Mouse (Mus musculus): ENCODE measurements around the gene Fbxl5.
A peak's percentile ranks its signal among the peaks of the same experiment; 100 is the strongest.

The Fbxl5 gene

GRCm38 (mm10) chr5:43821538-43821937 is at the start of gene Fbxl5:
Gene Fbxl5, minus strand, starts transcription at chr5:43821638.
- no peak for DNase-seq (ENCODE audit: low read depth)

DNA sequence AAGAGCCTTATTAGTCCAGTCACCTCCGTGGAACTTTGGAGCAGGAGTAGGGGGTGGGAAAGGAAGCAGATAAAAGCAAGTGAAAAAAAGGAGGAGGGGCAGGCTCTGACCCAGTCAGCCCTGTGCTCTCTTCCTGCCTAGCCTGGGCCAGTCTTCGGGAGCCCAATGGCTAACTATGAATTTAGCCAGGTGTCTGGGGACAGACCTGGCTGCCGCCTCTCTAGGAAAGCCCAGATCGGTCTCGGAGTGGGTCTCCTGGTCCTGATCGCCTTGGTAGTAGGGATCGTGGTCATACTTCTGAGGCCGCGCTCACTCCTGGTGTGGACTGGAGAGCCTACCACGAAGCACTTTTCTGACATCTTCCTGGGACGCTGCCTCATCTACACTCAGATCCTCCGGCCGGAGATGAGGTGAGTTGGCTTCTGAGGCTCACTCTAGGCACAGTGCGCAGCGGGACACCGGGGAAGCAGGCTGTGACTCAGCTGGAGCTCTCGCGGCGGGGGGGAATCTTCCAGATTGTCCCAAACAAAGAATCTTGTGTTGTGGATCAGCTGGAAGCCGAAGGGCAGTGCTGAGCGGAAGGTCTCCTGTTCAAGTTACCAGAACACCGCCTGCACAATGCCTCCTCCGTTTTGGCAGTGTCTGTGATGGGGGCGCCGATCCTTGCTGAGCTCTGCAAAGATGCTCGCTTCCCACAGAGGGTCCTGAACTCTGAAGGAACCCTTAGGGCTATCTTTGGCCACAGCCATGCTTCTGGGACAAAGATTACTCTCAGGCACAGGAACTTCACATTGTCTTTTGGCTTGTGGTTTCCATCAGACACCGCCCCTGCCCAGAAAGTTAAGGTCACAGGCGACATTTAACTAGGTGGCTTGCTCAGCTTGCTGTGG is 47.5 kb upstream of the Fbxl5 start:
- DNase-seq (ENCODE audit: low read depth), result no peak

DNA sequence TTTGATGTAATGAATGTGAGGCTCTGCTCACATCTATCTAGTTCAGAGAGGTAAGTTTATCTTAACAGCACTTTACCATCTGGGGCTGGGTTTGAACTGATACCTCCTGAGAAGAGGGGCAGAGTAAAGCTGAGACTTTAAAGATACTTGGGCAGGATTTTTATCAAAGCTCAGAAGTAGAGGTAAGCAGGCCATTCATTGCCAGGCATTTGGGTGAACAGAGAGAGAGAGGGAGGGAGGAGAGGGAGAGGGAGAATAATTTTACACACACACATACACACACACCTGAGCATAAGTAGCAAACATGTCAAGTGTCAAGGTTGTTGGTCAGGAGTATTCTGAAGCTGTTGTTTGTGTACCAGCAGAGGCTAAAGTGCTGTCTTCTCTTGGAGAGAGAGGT is 46.8 kb upstream of the Fbxl5 start, which contains the start of gene Cd38:
Gene Cd38, plus strand, starts transcription at position 301 of the 400 bp plus-strand sequence.
- no peak for DNase-seq (ENCODE audit: low read depth)

GRCm38 (mm10) chr5:43865316-43865715 is 43.9 kb upstream of the Fbxl5 start:
- DNase-seq (ENCODE audit: low read depth), result no peak

DNA sequence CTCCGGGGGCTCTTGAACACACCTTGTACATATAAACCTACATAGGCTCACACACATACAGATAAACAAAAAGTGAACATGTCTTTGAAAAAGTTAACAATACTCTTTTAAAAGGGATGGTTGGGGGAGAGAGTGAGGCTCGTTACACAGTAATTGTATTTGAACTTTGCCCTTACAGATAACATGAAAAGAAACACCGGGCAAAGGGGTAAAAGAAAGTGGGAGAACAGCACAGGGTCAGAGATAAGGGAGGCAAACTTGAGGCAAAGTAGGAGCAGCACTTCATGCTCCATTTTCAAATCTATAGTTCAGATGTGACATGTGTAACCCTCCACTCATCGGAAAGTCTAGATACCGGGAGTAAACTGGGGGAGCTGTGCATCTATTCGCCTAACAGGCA is 42.2 kb upstream of the Fbxl5 start:
- no peak for DNase-seq (ENCODE audit: low read depth)

DNA sequence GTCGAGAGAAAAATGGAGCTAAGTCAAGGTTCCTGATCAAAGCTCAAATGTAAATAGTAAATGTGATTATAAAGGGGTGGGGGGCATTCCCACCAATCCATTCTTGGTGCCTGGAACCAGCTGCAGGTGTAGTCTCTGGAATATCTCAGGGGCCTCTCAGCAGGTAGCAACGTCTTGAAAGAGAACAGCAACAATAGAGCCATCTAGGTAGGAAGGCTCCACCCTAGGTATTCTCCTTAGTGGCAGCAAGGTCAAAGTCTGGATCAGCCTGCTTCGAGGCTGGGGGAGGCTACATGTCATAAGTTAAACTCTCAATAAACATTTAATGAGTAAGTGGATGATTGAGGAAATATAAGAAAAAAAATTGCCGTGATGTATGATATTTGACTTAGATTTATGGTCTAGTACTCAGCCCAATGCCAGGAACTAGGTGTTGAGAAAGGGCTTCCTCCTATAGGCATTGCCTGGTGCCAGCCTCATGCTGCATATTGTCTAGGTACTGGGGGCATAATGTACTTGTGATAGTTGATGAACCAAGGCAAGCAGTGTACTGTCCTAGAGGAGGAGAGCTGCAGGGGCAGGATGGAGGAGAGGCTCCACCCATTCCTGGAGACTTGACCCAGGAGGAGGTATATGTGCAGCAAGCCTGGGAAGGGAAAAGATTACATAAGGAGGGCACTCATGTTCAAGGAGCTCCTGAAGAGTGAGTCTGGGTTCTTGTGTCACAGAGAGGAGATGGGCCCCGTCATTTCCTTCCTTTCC is 39.4 kb upstream of the Fbxl5 start:
- no peak for DNase-seq (ENCODE audit: low read depth)

- DNase-seq (ENCODE audit: low read depth), result no peak
Observed at GRCm38 (mm10) chr5:43860096-43860495, 38.7 kb upstream of the Fbxl5 start.

DNA sequence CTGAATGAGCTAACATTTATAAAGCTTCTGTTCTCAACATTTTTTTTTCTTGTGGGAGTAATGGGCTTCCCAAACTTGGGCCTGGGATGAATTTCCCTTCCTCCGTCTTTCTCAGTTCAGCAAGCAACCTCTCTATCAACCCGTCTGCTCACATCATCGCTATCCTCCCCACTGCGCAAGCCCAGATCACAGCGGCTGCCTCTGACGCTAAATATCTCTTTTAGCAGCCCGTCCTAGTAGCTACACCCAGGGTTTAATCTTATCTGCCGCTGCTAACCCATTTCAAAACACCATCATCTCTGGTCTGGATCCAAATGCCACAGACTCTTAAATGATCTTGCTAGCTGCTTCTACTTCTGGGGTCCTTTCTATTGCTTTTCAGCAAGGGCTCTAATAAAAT is 38.2 kb upstream of the Fbxl5 start:
- no peak for DNase-seq (ENCODE audit: low read depth)

DNA sequence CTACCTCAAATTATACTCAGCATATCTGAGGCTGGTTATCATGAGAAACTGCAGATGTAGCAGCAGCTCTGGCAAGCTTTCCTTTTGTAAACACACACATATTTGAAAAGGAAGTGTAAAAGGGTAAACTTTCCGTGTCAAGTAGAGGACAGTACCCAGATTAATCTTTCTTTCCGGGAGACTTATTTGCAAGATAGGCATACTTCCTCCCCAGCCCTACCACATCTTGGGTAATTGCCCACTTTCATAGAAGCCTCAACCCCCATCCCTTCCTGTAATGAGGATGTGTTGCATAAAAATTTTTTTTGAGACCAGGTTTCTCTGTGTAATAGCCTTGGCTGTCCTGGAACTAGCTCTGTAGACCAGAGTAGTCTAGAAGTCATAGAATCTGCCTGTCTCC is 34.3 kb upstream of the Fbxl5 start:
- no peak for DNase-seq (ENCODE audit: low read depth)

- no peak for DNase-seq (ENCODE audit: low read depth)
Observed at GRCm38 (mm10) chr5:43853868-43854488, 32.5 kb upstream of the Fbxl5 start.

GRCm38 (mm10) chr5:43853096-43853867 is 31.8 kb upstream of the Fbxl5 start:
- no peak for DNase-seq (ENCODE audit: low read depth)

DNA sequence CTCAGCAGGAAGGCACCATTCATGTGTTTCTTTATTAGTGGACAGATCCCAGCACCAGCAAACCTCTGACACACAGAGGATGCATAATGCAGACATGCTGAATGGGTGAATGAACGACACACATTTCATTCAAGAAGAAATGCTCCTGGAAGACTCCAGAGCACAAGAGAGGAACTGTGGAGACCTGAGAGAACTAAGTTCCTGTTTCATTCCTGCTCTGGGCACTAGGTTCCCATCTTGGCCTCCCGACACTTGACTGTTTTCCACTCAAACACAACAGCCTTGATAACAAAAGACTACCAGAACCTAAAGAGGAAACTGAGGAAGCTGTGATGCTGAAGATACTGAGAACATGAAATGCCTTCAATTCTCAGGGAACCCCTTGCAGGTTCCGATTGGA is 26.8 kb upstream of the Fbxl5 start:
- no peak for DNase-seq (ENCODE audit: low read depth)

GRCm38 (mm10) chr5:43847555-43847954 is 26.1 kb upstream of the Fbxl5 start:
- no peak for DNase-seq (ENCODE audit: low read depth)

DNA sequence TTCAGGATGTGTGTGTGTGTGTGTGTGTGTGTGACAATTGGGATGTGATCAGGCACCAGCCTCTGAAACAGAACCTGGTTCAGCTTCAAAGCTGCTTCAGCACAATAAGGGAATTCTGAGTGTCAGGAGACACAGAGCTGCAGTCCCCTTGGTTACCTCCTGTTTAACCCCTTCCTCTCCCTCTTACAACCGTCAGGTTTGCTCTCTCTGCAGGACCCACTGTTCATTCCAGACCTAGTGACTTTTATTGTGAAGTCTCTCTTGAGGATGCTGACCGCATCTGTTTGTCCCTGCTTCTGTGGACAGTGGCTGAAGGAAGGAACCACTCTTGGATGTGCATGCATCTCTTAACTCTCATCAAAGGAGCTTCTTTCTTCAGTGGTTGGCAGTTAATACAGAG is 24.8 kb upstream of the Fbxl5 start:
- no peak for DNase-seq (ENCODE audit: low read depth)

- no peak for DNase-seq (ENCODE audit: low read depth)
Observed at GRCm38 (mm10) chr5:43845646-43846045, 24.2 kb upstream of the Fbxl5 start.

GRCm38 (mm10) chr5:43845083-43845482 is 23.6 kb upstream of the Fbxl5 start:
- no peak for DNase-seq (ENCODE audit: low read depth)

- DNase-seq (ENCODE audit: low read depth), result no peak
Observed at GRCm38 (mm10) chr5:43842576-43843155, 21.2 kb upstream of the Fbxl5 start.

DNA sequence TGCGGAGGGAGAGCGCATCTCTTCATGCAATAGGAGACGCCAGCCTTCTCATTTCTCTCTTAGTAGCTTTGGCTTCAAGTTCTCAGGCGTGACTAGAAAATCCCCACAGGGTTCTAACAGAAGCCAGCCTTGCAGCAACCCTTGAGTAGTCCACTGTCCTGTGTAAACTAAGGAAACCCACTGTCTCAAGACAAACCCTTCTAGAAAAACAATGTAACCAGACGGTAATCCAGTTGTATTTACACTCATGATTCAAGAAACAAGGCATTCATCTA is 20.5 kb upstream of the Fbxl5 start:
- no peak for DNase-seq (ENCODE audit: low read depth)

GRCm38 (mm10) chr5:43841144-43842010 is 19.9 kb upstream of the Fbxl5 start:
- DNase-seq (ENCODE audit: low read depth), result peak; percentile 65

- DNase-seq (ENCODE audit: low read depth), result peak; percentile 56
Observed at GRCm38 (mm10) chr5:43837372-43837771, 15.9 kb upstream of the Fbxl5 start.

DNA sequence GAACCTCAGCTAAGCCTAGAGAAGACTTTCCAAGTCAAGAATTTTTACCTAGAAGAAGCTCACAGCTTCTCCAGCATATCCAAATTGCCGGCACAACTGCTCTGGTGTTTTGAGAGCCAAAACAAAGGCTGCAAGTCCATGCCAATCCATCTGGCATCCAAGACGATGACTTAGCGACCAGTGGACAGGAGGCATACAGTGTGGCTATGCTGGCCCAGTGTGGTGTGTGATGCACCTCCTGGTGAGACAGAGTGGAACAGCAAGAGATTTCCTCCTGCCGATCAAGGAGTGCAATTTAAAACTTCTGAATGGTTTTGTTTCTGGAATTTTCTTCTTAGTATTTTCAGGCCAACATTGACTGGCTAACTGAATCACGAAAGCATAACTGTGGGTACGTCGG is 15.2 kb upstream of the Fbxl5 start:
- no peak for DNase-seq (ENCODE audit: low read depth)
